Mouse (Mus musculus) liver, embryonic 12.5 days (tissue): ENCODE measurements around the gene Limch1. TPM values are rescaled to one million over a fixed set of nuclear protein-coding genes. Genes with fewer than 3 reads are reported as not detected.

ENCODE experiments used
- ATAC-seq: fragments of 200-750 bp; cut with Nextera tagmentation; 2 replicates; pipeline ENCODE4 v1.8.0; 2017; ENCODE audit warnings: moderate number of reproducible peaks, mild to moderate bottlenecking, moderate library complexity
- H3K27ac ChIP-seq: fragments of 300-500 bp; sonication (generic); 2 replicates; pipeline ENCODE4 v1.5.1; 2016; ENCODE audit warnings: mild to moderate bottlenecking
- H3K27me3 ChIP-seq: fragments of 300-500 bp; sonication (generic); replicated peaks from 2 replicates; pipeline ENCODE4 v1.6.1; 2016; ENCODE audit warnings: mild to moderate bottlenecking, moderate library complexity
- H3K36me3 ChIP-seq: fragments of 300-500 bp; sonication (generic); 2 replicates; pipeline ENCODE4 v1.6.1; 2016; ENCODE audit warnings: mild to moderate bottlenecking, moderate library complexity
- H3K4me1 ChIP-seq: fragments of 300-500 bp; sonication (generic); 2 replicates; pipeline ENCODE4 v1.6.1; 2016
- H3K4me2 ChIP-seq: fragments of 300-500 bp; sonication (generic); 2 replicates; pipeline ENCODE4 v1.6.1; 2016; ENCODE audit warnings: mild to moderate bottlenecking, moderate library complexity
- H3K4me3 ChIP-seq: fragments of 300-500 bp; sonication (generic); 2 replicates; pipeline ENCODE4 v1.5.1; 2016; ENCODE audit warnings: mild to moderate bottlenecking, moderate library complexity
- H3K9ac ChIP-seq: fragments of 300-500 bp; sonication (generic); 2 replicates; pipeline ENCODE4 v1.6.1; 2016; ENCODE audit warnings: mild to moderate bottlenecking, moderate library complexity
- H3K9me3 ChIP-seq: fragments of 300-500 bp; sonication (generic); replicated peaks from 2 replicates; pipeline ENCODE4 v1.6.1; 2016; ENCODE audit warnings: mild to moderate bottlenecking, moderate library complexity
- WGBS: fragments of 180-500 bp; shearing (Covaris S2); methylation state at CpG from one replicate; pipeline ENCODE4 v1.1.7; 2016; ENCODE audit not compliant: insufficient replicate concordance; 5-methylcytosine and 5-hydroxymethylcytosine counted together
- polyA plus RNA-seq: library from polyadenylated mRNA; unstranded; fragments of >200 nt; fragmentation: Nextera tagmentation; extraction: Ambion mirVana; gene quantifications from 2 replicates; pipeline ENCODE4 v1.2.1, GENCODE M21; 2016

Limch1 gene
- polyA plus RNA-seq, 1 experiment from 2014 or later = 3.8 TPM

DNA sequence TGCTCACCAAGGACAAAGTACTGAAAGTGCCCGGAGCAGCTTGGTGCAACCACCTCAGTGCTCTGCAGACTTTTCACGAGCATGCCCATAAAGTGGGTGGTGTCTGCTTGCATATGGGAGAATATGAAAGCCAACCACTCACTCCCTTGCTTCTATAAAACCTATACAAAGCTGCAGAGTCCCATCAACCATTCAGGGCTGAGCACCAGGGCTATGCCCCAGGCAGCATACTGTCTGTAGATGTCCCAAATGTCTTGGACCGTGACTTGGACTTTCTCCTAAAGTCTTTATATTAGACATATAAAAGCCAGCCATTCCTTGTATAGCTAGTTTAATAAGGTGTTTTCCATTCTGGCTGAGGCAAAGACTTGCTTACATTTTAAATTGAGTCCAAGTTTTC lies 47.6 kb downstream of the Limch1 start:
- ATAC-seq = no peak
- H3K4me1 ChIP-seq = peaks cover 3% of the 10 kb centered on the region; the same call in 1 of the 2 replicates
- H3K27ac ChIP-seq = no peak overlapping the region
- H3K27me3 ChIP-seq = no peaks in the 10 kb centered on the region
- H3K4me2 ChIP-seq = no peak overlapping the region
- H3K9me3 ChIP-seq = no peaks in the 10 kb centered on the region
- H3K36me3 ChIP-seq = no peaks in the 10 kb centered on the region
- no peak overlapping the region for H3K4me3 ChIP-seq
- 73% methylated on average over 3 of the region's 3 CpGs for WGBS
- no peak overlapping the region for H3K9ac ChIP-seq

DNA sequence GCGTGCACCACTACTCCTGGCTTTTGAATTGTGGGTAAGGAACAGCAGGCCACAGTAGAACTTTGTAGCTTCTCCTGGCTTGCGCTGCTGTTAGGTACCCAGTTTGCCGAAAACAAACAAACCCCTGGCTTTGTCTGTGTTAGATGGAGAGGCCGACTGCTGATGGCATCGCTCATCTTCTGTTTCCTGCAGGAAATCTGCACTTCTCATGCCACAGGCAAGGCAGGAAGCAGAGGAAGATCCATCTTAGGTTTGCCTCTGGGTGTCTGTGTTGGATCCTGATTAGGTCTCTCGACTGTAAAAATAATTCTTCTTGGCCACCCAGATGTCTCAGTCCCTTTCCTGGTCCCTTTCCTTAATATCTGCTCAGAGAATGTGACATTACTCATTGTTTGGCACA lies 51.7 kb downstream of the Limch1 start:
- 26% methylated on average over 6 of the region's 6 CpGs for WGBS
- H3K27ac ChIP-seq = no peak overlapping the region
- ATAC-seq = no peak
- peaks cover 12% of the 10 kb centered on the region; the same call in 1 of the 2 replicates for H3K4me1 ChIP-seq
- no peaks in the 10 kb centered on the region for H3K27me3 ChIP-seq
- H3K9ac ChIP-seq = no peak overlapping the region
- H3K4me2 ChIP-seq = no peak overlapping the region
- no peaks in the 10 kb centered on the region for H3K9me3 ChIP-seq
- no peaks in the 10 kb centered on the region for H3K36me3 ChIP-seq
- no peak overlapping the region for H3K4me3 ChIP-seq

DNA sequence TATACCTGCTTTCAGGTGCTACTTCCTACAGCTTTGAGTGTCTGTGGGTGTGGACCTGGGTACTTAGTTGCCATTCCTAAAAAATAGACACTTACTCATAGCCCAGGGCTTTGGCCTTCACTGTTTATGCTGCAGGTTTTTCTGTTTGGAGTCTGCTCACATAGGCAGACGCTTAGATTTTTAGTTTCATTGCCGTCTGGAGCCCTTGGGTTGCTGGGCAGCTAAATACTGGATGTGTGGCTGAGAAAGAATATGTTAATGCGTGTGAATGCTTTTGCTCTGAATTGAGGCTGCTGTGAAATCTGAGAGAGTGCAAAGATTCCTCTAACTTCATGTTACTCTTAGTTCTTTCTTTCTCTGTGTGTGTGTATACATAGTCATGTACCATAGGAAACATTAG lies 52.5 kb downstream of the Limch1 start:
- Histone ChIP-seq H3K4me1 (peaks cover 12% of the 10 kb centered on the region; the same call in 1 of the 2 replicates), H3K27ac (no peak overlapping the region), H3K36me3 (no peaks in the 10 kb centered on the region), H3K4me3 (no peak overlapping the region), H3K9ac (no peak overlapping the region), H3K27me3 (no peaks in the 10 kb centered on the region), H3K4me2 (no peak overlapping the region), H3K9me3 (no peaks in the 10 kb centered on the region)
- 54% methylated on average over 3 of the region's 3 CpGs for WGBS
- ATAC-seq = no peak

DNA sequence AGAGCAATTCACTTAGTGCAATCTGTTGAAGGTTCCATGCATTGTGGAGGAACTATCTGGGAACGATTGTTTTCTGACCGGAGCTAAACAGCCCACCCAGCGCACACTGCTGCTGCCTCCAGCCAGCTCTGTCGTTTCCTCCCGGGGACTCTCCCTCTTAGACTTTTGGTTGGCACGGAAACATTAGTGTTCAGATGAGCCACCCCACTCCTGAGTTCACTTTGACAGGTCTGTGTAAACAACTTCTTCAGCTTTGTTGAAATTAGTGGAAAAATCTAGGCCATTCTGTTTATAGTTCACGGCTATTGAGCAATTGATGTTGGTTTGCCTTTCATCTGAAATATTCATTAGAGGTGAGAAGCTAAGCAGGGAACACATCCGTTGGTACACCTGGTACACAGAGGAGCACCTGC lies 53.0 kb downstream of the Limch1 start:
- Histone ChIP-seq H3K27me3 (no peaks in the 10 kb centered on the region), H3K9ac (no peak overlapping the region), H3K36me3 (no peaks in the 10 kb centered on the region), H3K4me2 (no peak overlapping the region), H3K9me3 (no peaks in the 10 kb centered on the region), H3K4me1 (peaks cover 12% of the 10 kb centered on the region; the same call in 1 of the 2 replicates), H3K27ac (no peak overlapping the region), H3K4me3 (no peak overlapping the region)
- 32% methylated on average over 8 of the region's 8 CpGs for WGBS
- ATAC-seq = no peak

DNA sequence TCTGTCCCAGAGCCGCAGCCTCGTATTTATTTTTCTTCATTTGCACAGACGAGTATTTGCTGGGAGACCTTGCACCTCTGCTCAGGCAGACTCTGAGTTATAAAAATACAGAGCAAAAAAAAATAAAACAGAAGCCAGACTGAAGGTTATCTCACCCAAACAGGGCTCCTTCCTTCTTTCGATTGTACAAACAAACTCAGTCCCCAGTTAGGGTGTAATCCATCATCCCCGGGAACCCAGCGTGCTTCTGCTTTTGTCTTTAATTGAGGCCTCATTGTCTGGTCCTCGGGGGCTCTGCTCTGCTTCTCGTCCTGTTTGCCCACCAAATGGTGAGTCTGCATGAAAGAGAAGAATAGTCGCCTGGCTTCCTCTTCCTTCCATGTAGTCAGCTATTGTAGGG lies 54.6 kb downstream of the Limch1 start:
- 0 out of 2 replicates have a peak overlapping the region, but pooled peaks have one; percentile 30 for H3K27ac ChIP-seq
- WGBS = 6% methylated on average over 9 of the region's 9 CpGs
- no peaks in the 10 kb centered on the region for H3K27me3 ChIP-seq
- H3K9me3 ChIP-seq = no peaks in the 10 kb centered on the region
- H3K9ac ChIP-seq = no peak overlapping the region
- peaks cover 12% of the 10 kb centered on the region; the same call in 1 of the 2 replicates for H3K4me1 ChIP-seq
- no peak for ATAC-seq
- H3K4me2 ChIP-seq = 0 out of 2 replicates have a peak overlapping the region, but pooled peaks have one; percentile 10
- H3K4me3 ChIP-seq = no peak overlapping the region
- no peaks in the 10 kb centered on the region for H3K36me3 ChIP-seq

DNA sequence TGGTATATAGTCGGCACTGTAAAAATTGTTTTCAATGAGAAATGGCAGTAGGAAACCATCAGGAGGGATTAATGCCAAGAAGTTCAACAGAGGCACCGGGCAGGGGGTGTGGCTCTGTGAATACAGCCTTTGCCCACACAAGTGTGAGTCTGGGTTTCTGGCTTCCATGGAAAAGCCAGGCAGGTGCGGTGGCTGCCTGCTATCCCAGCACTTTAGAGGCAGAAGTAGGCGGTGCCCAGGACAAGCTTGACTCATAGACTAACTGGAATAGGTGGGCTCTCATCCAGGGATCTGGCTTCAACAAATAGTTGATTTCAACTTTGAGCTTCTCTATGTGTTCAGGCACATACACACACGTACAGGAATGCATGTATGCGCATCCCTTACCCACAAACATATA lies 55.4 kb downstream of the Limch1 start:
- no peak overlapping the region for H3K9ac ChIP-seq
- H3K9me3 ChIP-seq = no peaks in the 10 kb centered on the region
- WGBS = 71% methylated on average over 6 of the region's 6 CpGs
- no peak overlapping the region for H3K4me3 ChIP-seq
- H3K4me1 ChIP-seq = peaks cover 12% of the 10 kb centered on the region; the same call in 1 of the 2 replicates
- no peak overlapping the region for H3K27ac ChIP-seq
- no peaks in the 10 kb centered on the region for H3K27me3 ChIP-seq
- no peaks in the 10 kb centered on the region for H3K36me3 ChIP-seq
- ATAC-seq = no peak
- H3K4me2 ChIP-seq = no peak overlapping the region

DNA sequence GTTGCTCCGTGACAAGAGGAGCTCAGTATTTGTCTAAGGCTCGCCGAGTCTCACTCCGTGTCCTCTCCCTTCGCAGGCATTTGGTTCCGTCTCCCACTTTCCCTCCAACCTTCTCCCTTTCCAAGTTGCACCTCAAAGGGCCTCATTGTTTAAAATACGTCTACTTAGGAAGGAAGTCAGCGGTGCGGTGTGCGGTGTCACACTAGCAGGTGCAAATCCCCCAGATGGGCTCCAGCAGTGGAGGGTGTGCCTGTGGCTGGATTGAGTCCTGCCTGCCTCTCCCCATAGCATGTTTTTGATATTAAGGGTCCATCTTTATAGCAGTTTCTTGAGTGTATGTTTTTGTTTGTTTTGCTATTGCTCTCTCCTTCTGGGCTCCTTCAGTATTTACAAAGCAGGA lies 56.6 kb downstream of the Limch1 start:
- H3K4me1 ChIP-seq = peaks cover 12% of the 10 kb centered on the region; the same call in 1 of the 2 replicates
- 48% methylated on average over 10 of the region's 10 CpGs for WGBS
- H3K4me3 ChIP-seq = no peak overlapping the region
- H3K9me3 ChIP-seq = no peaks in the 10 kb centered on the region
- no peaks in the 10 kb centered on the region for H3K27me3 ChIP-seq
- H3K27ac ChIP-seq = no peak overlapping the region
- H3K36me3 ChIP-seq = no peaks in the 10 kb centered on the region
- ATAC-seq = no peak
- no peak overlapping the region for H3K9ac ChIP-seq
- H3K4me2 ChIP-seq = no peak overlapping the region

DNA sequence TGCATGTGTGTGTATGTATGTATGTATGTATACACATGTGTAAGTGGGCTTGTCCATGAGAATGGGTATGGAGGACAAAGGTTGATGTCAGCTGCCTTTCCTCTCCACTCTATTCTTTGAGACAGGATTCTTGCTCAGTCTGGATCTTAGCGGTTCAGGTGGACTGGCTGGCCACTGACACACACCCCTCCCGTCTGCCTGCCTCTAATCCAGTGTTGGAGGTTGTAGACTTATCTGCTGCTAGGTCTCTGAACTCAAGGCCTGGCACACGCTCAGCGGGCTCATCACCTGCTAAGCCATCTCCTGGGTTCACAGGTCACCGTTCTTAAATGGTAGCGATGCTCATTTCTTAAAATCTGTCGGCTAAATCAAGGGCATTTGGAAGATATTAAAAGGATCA lies 60.7 kb downstream of the Limch1 start:
- no peaks in the 10 kb centered on the region for H3K4me1 ChIP-seq
- no peaks in the 10 kb centered on the region for H3K27me3 ChIP-seq
- no peaks in the 10 kb centered on the region for H3K9me3 ChIP-seq
- no peak overlapping the region for H3K27ac ChIP-seq
- no peak overlapping the region for H3K4me3 ChIP-seq
- 74% methylated on average over 7 of the region's 7 CpGs for WGBS
- no peak overlapping the region for H3K9ac ChIP-seq
- ATAC-seq = no peak
- H3K36me3 ChIP-seq = no peaks in the 10 kb centered on the region
- no peak overlapping the region for H3K4me2 ChIP-seq

DNA sequence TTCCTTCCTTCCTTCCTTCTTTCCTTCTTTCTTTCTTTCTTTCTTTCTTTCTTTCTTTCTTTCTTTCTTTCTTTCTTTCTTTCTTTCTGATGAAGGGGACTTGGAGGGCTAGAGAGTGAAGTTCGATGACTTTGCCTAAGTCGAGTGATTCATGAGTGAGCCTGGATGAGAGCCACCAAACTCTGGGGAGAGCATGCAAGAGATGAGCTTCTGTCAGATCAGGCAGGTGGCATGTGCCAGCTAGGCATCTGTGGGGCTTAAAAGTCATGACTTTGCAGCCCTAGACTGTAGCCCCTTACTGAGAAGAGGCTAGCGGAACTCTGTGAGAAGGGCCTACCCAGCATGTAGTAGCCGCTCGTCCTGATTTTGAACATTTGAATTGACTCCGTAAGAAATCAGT lies 62.1 kb downstream of the Limch1 start:
- no peak overlapping the region for H3K4me3 ChIP-seq
- 89% methylated on average over 6 of the region's 6 CpGs for WGBS
- no peak overlapping the region for H3K9ac ChIP-seq
- H3K36me3 ChIP-seq = no peaks in the 10 kb centered on the region
- H3K27me3 ChIP-seq = no peaks in the 10 kb centered on the region
- no peaks in the 10 kb centered on the region for H3K9me3 ChIP-seq
- H3K4me2 ChIP-seq = no peak overlapping the region
- no peak overlapping the region for H3K27ac ChIP-seq
- H3K4me1 ChIP-seq = no peaks in the 10 kb centered on the region
- no peak for ATAC-seq

DNA sequence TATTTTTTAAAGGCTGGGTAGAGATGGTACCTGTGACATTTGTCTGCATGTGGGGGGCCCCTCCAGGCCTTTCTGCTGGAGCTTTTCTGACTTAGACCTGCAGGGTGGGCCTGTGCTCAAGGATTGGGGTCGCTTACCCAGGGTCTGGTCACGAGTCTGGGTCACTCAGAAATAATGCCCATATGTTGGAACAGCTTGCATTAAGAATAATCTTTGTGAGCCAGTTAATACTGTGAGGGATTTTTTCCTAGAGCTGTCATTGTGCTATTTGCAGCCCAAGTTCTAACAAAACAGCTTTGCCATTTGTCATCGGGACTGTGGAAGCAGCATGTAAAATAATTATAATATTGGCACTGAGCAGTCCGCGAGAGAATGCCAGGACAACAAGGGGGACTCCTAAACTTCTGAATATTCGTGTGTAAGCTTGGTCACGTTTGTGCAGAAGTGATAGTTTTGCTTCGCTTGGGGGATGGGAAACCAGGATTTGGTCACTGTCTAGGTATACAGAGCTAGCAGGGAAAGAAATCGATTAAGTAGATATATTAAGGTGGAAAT lies 63.5 kb downstream of the Limch1 start:
- Histone ChIP-seq H3K4me3 (no peak overlapping the region), H3K9me3 (no peaks in the 10 kb centered on the region), H3K4me1 (no peaks in the 10 kb centered on the region), H3K27me3 (no peaks in the 10 kb centered on the region), H3K4me2 (no peak overlapping the region), H3K36me3 (no peaks in the 10 kb centered on the region), H3K9ac (no peak overlapping the region), H3K27ac (no peak overlapping the region)
- WGBS = 68% methylated on average over 9 of the region's 9 CpGs
- no peak for ATAC-seq

DNA sequence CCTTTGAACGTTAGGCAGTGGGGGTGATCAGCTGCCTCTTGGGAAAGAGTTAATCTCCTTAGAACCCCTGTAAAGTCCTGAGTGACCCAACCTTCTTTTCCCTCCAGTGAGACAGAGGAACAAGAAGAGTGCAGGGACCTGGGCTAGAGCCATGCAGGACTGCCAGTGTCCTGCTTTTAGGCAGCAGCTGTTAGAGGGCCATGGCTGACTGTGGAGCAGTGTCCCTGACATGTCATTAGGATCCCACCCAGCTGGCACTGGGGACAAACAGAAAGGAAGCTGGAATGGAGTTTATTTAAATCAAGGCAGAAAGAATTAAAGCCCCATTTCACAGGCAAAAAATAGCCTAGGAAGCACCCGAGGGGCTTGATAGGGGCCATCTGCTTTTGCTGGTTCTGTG lies 64.8 kb downstream of the Limch1 start:
- no peak overlapping the region for H3K4me3 ChIP-seq

DNA sequence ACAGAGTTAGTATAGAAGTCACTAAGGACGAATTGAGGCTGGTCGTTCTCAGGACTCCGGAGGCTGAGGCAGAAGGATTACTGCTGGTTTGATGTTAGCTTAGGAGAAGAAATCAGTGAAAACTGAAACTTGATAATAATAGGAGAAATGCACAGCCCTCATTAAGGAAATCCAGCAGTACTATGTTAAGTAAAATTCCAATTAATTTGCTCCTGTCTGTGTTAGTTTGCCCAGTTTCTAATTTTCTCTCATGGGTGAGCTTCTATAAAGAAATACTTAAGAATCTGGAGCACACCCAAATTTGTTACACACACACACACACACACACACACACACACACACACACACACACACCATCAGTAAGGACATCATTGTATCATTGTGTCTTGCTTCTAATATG lies 69.0 kb downstream of the Limch1 start:
- Histone ChIP-seq H3K9ac (no peak overlapping the region), H3K9me3 (no peaks in the 10 kb centered on the region), H3K27me3 (no peaks in the 10 kb centered on the region), H3K36me3 (no peaks in the 10 kb centered on the region), H3K4me1 (no peaks in the 10 kb centered on the region), H3K27ac (no peak overlapping the region), H3K4me3 (no peak overlapping the region), H3K4me2 (no peak overlapping the region)
- 80% methylated on average over 3 of the region's 3 CpGs for WGBS
- ATAC-seq = no peak

More for the DNA sequence above, 64.8 kb downstream of the Limch1 start:
- 59% methylated on average over 2 of the region's 2 CpGs for WGBS
- no peak for ATAC-seq
- Histone ChIP-seq H3K9me3 (no peaks in the 10 kb centered on the region), H3K27me3 (no peaks in the 10 kb centered on the region), H3K4me1 (no peaks in the 10 kb centered on the region), H3K4me2 (no peak overlapping the region), H3K9ac (no peak overlapping the region), H3K36me3 (no peaks in the 10 kb centered on the region), H3K27ac (no peak overlapping the region)

DNA sequence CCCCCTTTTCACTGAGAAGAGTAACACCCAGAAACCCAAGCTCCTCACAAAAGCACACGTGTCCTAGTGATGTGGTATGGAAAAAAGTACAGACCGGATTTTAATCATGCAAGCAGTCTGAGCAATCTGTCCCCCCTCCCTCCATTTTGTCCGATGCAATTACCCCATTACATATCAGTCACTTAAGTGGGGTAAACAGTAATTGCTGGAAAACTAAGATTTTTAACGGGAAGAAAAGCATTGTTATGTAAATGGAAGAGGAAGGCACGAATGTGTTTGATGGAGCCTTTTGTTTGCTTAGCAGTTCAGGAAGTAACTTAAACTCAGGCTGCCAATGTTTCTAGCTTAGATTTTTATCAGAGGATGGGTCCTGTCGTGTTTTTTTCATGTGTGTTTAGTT lies 70.2 kb downstream of the Limch1 start:
- Histone ChIP-seq H3K27me3 (no peaks in the 10 kb centered on the region), H3K36me3 (no peaks in the 10 kb centered on the region), H3K4me3 (no peak overlapping the region), H3K27ac (no peak overlapping the region), H3K9ac (no peak overlapping the region), H3K4me2 (no peak overlapping the region), H3K4me1 (no peaks in the 10 kb centered on the region), H3K9me3 (no peaks in the 10 kb centered on the region)
- no peak for ATAC-seq
- WGBS = 30% methylated on average over 6 of the region's 6 CpGs
